Mouse (Mus musculus) CH12.LX (cell line): ENCODE results near the gene Birc2. TPM values are rescaled to one million over a fixed set of nuclear protein-coding genes. Genes with fewer than 3 reads are reported as not detected.

ENCODE experiments used
- DNase-seq: peaks from one replicate; pipeline ENCODE4 v3.0.0-alpha.2; 2013; ENCODE audit errors: extremely low read depth
- H3K27ac ChIP-seq: 2 replicates; pipeline ENCODE4 v1.5.1; 2012; ENCODE audit warnings: low read depth, mild to moderate bottlenecking, control low read depth, moderate library complexity; ENCODE audit not compliant: insufficient read depth
- H3K27me3 ChIP-seq: replicated peaks from 2 replicates; pipeline ENCODE3; 2012; ENCODE audit warnings: inconsistent platforms
- H3K36me3 ChIP-seq, 2 experiments: replicated peaks in 1 of 2; 2 replicates each; pipeline versions ENCODE3 to v1.6.1; 2012; ENCODE audit warnings: inconsistent platforms in 1 of 2, low read length in 1 of 2, mild to moderate bottlenecking in 1 of 2, mixed read lengths in 1 of 2, moderate library complexity in 1 of 2; ENCODE audit not compliant: control insufficient read depth in 1 of 2, insufficient read depth in 1 of 2
- H3K4me1 ChIP-seq, 2 experiments: 2 replicates each; pipeline ENCODE4 v1.6.1; 2012; ENCODE audit warnings: inconsistent platforms in 1 of 2, moderate library complexity in 1 of 2; ENCODE audit not compliant: insufficient read depth in 2 of 2, control insufficient read depth in 1 of 2
- H3K4me2 ChIP-seq: 2 replicates; pipeline ENCODE4 v1.6.1; 2012; ENCODE audit warnings: low read depth, mild to moderate bottlenecking, control low read depth; ENCODE audit not compliant: poor library complexity, insufficient read depth, severe bottlenecking
- H3K4me3 ChIP-seq, 3 experiments: fragments of 150-350 bp in 1 of 3; sonication (generic) in 1 of 3; replicated peaks in 1 of 3; 2 replicates each; pipeline versions ENCODE3 to v1.5.1; 2011 to 2012; ENCODE audit warnings: low read depth in 2 of 3, low read length in 2 of 3, mild to moderate bottlenecking in 2 of 3, moderate library complexity in 2 of 3, control low read depth in 1 of 3, improper control_type of control experiment in 1 of 3, inconsistent platforms in 1 of 3, mixed read lengths in 1 of 3; ENCODE audit not compliant: poor library complexity in 1 of 3
- H3K79me2 ChIP-seq: replicated peaks from 2 replicates; pipeline ENCODE4 v1.6.1; 2012; ENCODE audit warnings: mild to moderate bottlenecking, moderate library complexity; ENCODE audit not compliant: control insufficient read depth, poor library complexity, insufficient read depth, severe bottlenecking; ENCODE audit errors: extremely low read depth
- H3K9ac ChIP-seq: 2 replicates; pipeline ENCODE4 v1.6.1; 2012; ENCODE audit warnings: low read depth, mild to moderate bottlenecking, control low read depth, moderate library complexity; ENCODE audit not compliant: insufficient read depth
- H3K9me3 ChIP-seq: replicated peaks from 2 replicates; pipeline ENCODE3; 2012; ENCODE audit warnings: low read length, inconsistent platforms, mixed read lengths
- ELF1 ChIP-seq: IDR thresholded peaks from 2 replicates; pipeline ENCODE4 v1.6.1; 2014; ENCODE audit warnings: low read depth, mild to moderate bottlenecking, inconsistent platforms, low read length, improper control_type of control experiment
- GABPA ChIP-seq: IDR thresholded peaks from 2 replicates; pipeline ENCODE4 v1.6.1; 2012; ENCODE audit warnings: low read depth, low read length, improper control_type of control experiment, inconsistent platforms; ENCODE audit not compliant: insufficient replicate concordance
- HCFC1 ChIP-seq: IDR thresholded peaks from 2 replicates; pipeline ENCODE4 v1.6.1; 2012; ENCODE audit warnings: low read depth, mild to moderate bottlenecking, inconsistent platforms, low read length, improper control_type of control experiment
- JUN ChIP-seq: IDR thresholded peaks from 2 replicates; pipeline ENCODE4 v1.6.1; 2011; ENCODE audit warnings: low read depth, mild to moderate bottlenecking, low read length, improper control_type of control experiment, moderate library complexity; ENCODE audit not compliant: insufficient read depth
- JUND ChIP-seq: conservative IDR thresholded peaks from 2 replicates; pipeline ENCODE4 v1.6.1; 2011; ENCODE audit warnings: low read depth, low read length, improper control_type of control experiment
- KAT2A ChIP-seq: IDR thresholded peaks from 2 replicates; pipeline ENCODE4 v1.6.1; 2012; ENCODE audit warnings: low read length, improper control_type of control experiment, inconsistent platforms; ENCODE audit not compliant: insufficient replicate concordance
- MAFK ChIP-seq: IDR thresholded peaks from 2 replicates; pipeline ENCODE4 v1.6.1; 2011; ENCODE audit warnings: low read length, improper control_type of control experiment; ENCODE audit not compliant: insufficient replicate concordance
- MAX ChIP-seq: IDR thresholded peaks from 2 replicates; pipeline ENCODE4 v1.6.1; 2011; ENCODE audit warnings: low read length, improper control_type of control experiment
- MEF2A ChIP-seq: IDR thresholded peaks from 2 replicates; pipeline ENCODE4 v1.6.1; 2014; ENCODE audit warnings: low read depth, mild to moderate bottlenecking, inconsistent platforms, low read length, improper control_type of control experiment, borderline replicate concordance
- MXI1 ChIP-seq: IDR thresholded peaks from 2 replicates; pipeline ENCODE4 v1.6.1; 2011; ENCODE audit warnings: mild to moderate bottlenecking, low read depth, low read length, improper control_type of control experiment
- MYC ChIP-seq: IDR thresholded peaks from 2 replicates; pipeline ENCODE4 v1.6.1; 2011; ENCODE audit warnings: low read depth, mild to moderate bottlenecking, improper control_type of control experiment, low read length
- NRF1 ChIP-seq: IDR thresholded peaks from 2 replicates; pipeline ENCODE4 v1.6.1; 2014; ENCODE audit warnings: low read depth, mild to moderate bottlenecking, inconsistent platforms, low read length, improper control_type of control experiment, moderate library complexity
- PAX5 ChIP-seq: IDR thresholded peaks from 2 replicates; pipeline ENCODE4 v1.6.1; 2012; ENCODE audit warnings: low read length, inconsistent platforms, mixed read lengths
- POLR2A ChIP-seq: IDR thresholded peaks from 2 replicates; pipeline ENCODE4 v1.6.1; 2011; ENCODE audit warnings: low read depth, mild to moderate bottlenecking, improper control_type of control experiment, low read length
- SIN3A ChIP-seq: IDR thresholded peaks from 2 replicates; pipeline ENCODE4 v1.6.1; 2012; ENCODE audit warnings: low read length, improper control_type of control experiment, inconsistent platforms
- SMC3 ChIP-seq: IDR thresholded peaks from 2 replicates; pipeline ENCODE4 v1.6.1; 2011; ENCODE audit warnings: low read depth, low read length, improper control_type of control experiment
- TBP ChIP-seq: conservative IDR thresholded peaks from 2 replicates; pipeline ENCODE4 v1.6.1; 2011; ENCODE audit warnings: low read depth, low read length, improper control_type of control experiment
- TCF12 ChIP-seq: IDR thresholded peaks from 2 replicates; pipeline ENCODE4 v1.6.1; 2014; ENCODE audit warnings: low read depth, mild to moderate bottlenecking, inconsistent platforms, low read length, improper control_type of control experiment
- UBTF ChIP-seq: IDR thresholded peaks from 2 replicates; pipeline ENCODE4 v1.6.1; 2012; ENCODE audit warnings: low read depth, mild to moderate bottlenecking, inconsistent platforms, low read length, improper control_type of control experiment, moderate library complexity
- USF1 ChIP-seq: IDR thresholded peaks from 2 replicates; pipeline ENCODE4 v1.6.1; 2014; ENCODE audit warnings: low read depth, mild to moderate bottlenecking, inconsistent platforms, low read length, improper control_type of control experiment
- USF2 ChIP-seq: conservative IDR thresholded peaks from 2 replicates; pipeline ENCODE4 v1.6.1; 2011; ENCODE audit warnings: low read depth, low read length, improper control_type of control experiment
- ZC3H11A ChIP-seq: IDR thresholded peaks from 2 replicates; pipeline ENCODE4 v1.6.1; 2012; ENCODE audit warnings: low read depth, mild to moderate bottlenecking, inconsistent platforms, low read length, improper control_type of control experiment
- ZKSCAN1 ChIP-seq: IDR thresholded peaks from 2 replicates; pipeline ENCODE4 v1.6.1; 2012; ENCODE audit warnings: low read depth, inconsistent platforms, low read length, improper control_type of control experiment, borderline replicate concordance
- ZMIZ1 ChIP-seq: IDR thresholded peaks from 2 replicates; pipeline ENCODE4 v1.6.1; 2012; ENCODE audit warnings: low read depth, mild to moderate bottlenecking, inconsistent platforms, low read length, improper control_type of control experiment
- ZNF384 ChIP-seq: IDR thresholded peaks from 2 replicates; pipeline ENCODE4 v1.6.1; 2012; ENCODE audit warnings: low read depth, low read length, improper control_type of control experiment, inconsistent platforms
- dilution Hi-C: fragments of 300-500 bp; cut with MboI; formaldehyde crosslinking; loops from 2 replicates; pipeline ENCODE4 v1.14.3; 2020; ENCODE audit warnings: low sequenced_read_pairs; ENCODE audit not compliant: extremely low pct_unique_long_range_greater_than_20kb, extremely low pct_ligation_motif_present
- in situ Hi-C: fragments of 300-500 bp; cut with MboI; formaldehyde crosslinking; loops from 3 replicates; pipeline ENCODE4 v1.14.3; 2019; ENCODE audit warnings: low sequenced_read_pairs, low pct_ligation_motif_present, low pct_unique_long_range_greater_than_20kb, mixed read lengths
- polyA plus RNA-seq: library from polyadenylated mRNA; unstranded; fragments of >175 nt; gene quantifications from 2 replicates; pipeline ENCODE4 v1.2.1, GENCODE M21; 2012; ENCODE audit warnings: low read depth; ENCODE audit not compliant: insufficient read length
- total RNA-seq, 2 experiments: library from RNA; depleted of rRNA; stranded (reverse); fragments of 300-350 nt in 1 of 2; fragments of >200 nt in 1 of 2; gene quantifications; 2 replicates each; pipeline ENCODE4 v1.2.3; 2012 to 2014

Gene Birc2
- total and polyA plus RNA-seq, 3 experiments, result 43.4 to 134 (median 94.7) TPM

DNA sequence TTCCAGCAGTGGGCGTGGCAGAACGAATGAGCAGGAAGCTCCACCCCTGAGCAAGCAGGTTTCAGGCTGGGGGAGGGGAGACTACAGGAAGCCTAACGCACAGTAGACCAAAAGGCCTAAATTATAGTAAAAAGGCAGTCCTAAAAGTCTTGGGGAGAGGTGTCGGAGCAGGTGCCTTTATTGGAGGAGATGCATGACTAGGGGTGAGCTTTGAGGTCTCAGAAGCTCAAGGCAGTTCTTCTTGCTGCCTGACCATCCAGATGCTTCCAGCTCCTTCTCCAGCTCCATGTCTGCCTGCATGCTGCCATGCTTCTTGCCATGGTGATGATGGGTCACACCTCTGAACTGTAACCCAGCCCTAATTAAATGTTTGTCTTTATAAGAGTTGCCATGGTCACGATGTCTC lies 31.8 kb downstream of the Birc2 start:
- no peak overlapping the region for H3K9ac ChIP-seq
- no peaks in the 10 kb centered on the region for H3K9me3 ChIP-seq
- H3K4me1 ChIP-seq, result no peaks in the 10 kb centered on the region
- H3K27ac ChIP-seq, result no peak overlapping the region
- no peaks in the 10 kb centered on the region for H3K27me3 ChIP-seq
- in situ Hi-C loops, result no loop called here
- H3K79me2 ChIP-seq, result no peaks in the 10 kb centered on the region
- H3K36me3 ChIP-seq, result no peaks in the 10 kb centered on the region
- H3K4me3 ChIP-seq, result no peak overlapping the region
- no peak for DNase-seq
- no peak overlapping the region for H3K4me2 ChIP-seq
- TF ChIP-seq SMC3 (no peak), JUN (no peak), UBTF (no peak), MYC (no peak), SIN3A (no peak), NRF1 (no peak), USF1 (no peak)
- dilution Hi-C loops, result no loop called here

GRCm38 (mm10) chr9:7798555-7798954 lies 38.3 kb downstream of the Birc2 start:
- no peak for DNase-seq
- no peak overlapping the region for H3K4me3 ChIP-seq
- H3K79me2 ChIP-seq, result no peaks in the 10 kb centered on the region
- H3K27ac ChIP-seq, result no peak overlapping the region
- no peaks in the 10 kb centered on the region for H3K4me1 ChIP-seq
- dilution Hi-C loops (no loop called here), in situ Hi-C loops (no loop called here)
- H3K9me3 ChIP-seq, result no peaks in the 10 kb centered on the region
- no peak for TF ChIP-seq POLR2A
- TF ChIP-seq GABPA, result no peak
- TF ChIP-seq USF1, result no peak
- TF ChIP-seq USF2, result no peak
- TF ChIP-seq SMC3, result no peak
- TF ChIP-seq MXI1, result no peak
- no peak for TF ChIP-seq JUN
- TF ChIP-seq NRF1, result no peak
- TF ChIP-seq MAX, result no peak
- TF ChIP-seq SIN3A, result no peak
- no peak overlapping the region for H3K9ac ChIP-seq
- no peak overlapping the region for H3K4me2 ChIP-seq
- H3K27me3 ChIP-seq, result no peaks in the 10 kb centered on the region
- peaks cover 8 to 19% of the 10 kb centered on the region in 2 experiments for H3K36me3 ChIP-seq

DNA sequence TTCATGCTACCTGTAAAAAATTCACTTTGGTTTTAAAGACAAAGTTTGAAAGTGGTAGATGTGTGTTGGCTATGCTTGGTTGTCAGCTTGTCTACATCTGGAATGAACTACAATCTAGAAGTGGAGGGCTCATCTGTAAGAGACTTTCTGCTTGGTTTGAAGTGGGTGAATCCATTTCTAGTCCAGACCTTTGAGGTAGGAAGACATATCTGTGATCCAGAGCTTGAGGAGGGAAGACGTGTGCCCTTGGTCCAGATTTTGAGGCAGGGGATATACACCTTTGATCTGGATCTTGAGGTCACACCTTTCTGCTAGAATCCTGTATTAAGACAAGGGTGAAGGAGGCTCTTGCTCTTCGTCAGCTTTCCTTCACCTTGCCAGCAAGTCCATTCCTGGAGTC lies 39.3 kb downstream of the Birc2 start:
- no peak for DNase-seq
- in situ Hi-C loops, result no loop called here
- H3K4me2 ChIP-seq, result no peak overlapping the region
- no peak overlapping the region for H3K27ac ChIP-seq
- H3K36me3 ChIP-seq, result peaks cover 15 to 27% of the 10 kb centered on the region in 2 experiments
- H3K79me2 ChIP-seq, result no peaks in the 10 kb centered on the region
- H3K27me3 ChIP-seq, result no peaks in the 10 kb centered on the region
- TF ChIP-seq SIN3A, result no peak
- no peak for TF ChIP-seq ELF1
- no peak for TF ChIP-seq PAX5
- TF ChIP-seq ZC3H11A, result no peak
- TF ChIP-seq MAX, result no peak
- TF ChIP-seq UBTF, result no peak
- no peak for TF ChIP-seq MAFK
- no peak for TF ChIP-seq ZNF384
- no peak for TF ChIP-seq NRF1
- TF ChIP-seq ZMIZ1, result no peak
- no peak for TF ChIP-seq JUND
- TF ChIP-seq HCFC1, result no peak
- no peak for TF ChIP-seq ZKSCAN1
- no peak for TF ChIP-seq MEF2A
- no peak for TF ChIP-seq GABPA
- no peak for TF ChIP-seq USF2
- TF ChIP-seq SMC3, result no peak
- no peak for TF ChIP-seq TCF12
- TF ChIP-seq TBP, result no peak
- no peak for TF ChIP-seq KAT2A
- TF ChIP-seq, all 38 proteins: peak for 0
- no peak overlapping the region for H3K9ac ChIP-seq
- no peaks in the 10 kb centered on the region for H3K9me3 ChIP-seq
- dilution Hi-C loops, result no loop called here
- no peak overlapping the region for H3K4me3 ChIP-seq
- no peaks in the 10 kb centered on the region for H3K4me1 ChIP-seq
